Mouse (Mus musculus): ENCODE results near the gene Map3k12. TPM values are rescaled to one million over a fixed set of nuclear protein-coding genes. Genes with fewer than 3 reads are reported as not detected.

Gene Map3k12
- total RNA-seq, 1 experiment from 2014 or later = 1.2 TPM

GRCm38 (mm10) chr15:102524892-102525485, 8.1 kb upstream of the Map3k12 start, which contains the start of gene Npff:
TSS of gene Npff (minus strand) at chr15:102524942.
- peak; percentile 66 for ATAC-seq (replicated peaks; ENCODE audit: insufficient number of reproducible peaks, low FRiP score, low TSS enrichment, poor library complexity, severe bottlenecking)

GRCm38 (mm10) chr15:102521480-102521879, 4.6 kb upstream of the Map3k12 start:
- no peak for ATAC-seq (replicated peaks; ENCODE audit: insufficient number of reproducible peaks, low FRiP score, low TSS enrichment, poor library complexity, severe bottlenecking)

GRCm38 (mm10) chr15:102520416-102520815, 3.6 kb upstream of the Map3k12 start:
- ATAC-seq (replicated peaks; ENCODE audit: insufficient number of reproducible peaks, low FRiP score, low TSS enrichment, poor library complexity, severe bottlenecking) = no peak

DNA sequence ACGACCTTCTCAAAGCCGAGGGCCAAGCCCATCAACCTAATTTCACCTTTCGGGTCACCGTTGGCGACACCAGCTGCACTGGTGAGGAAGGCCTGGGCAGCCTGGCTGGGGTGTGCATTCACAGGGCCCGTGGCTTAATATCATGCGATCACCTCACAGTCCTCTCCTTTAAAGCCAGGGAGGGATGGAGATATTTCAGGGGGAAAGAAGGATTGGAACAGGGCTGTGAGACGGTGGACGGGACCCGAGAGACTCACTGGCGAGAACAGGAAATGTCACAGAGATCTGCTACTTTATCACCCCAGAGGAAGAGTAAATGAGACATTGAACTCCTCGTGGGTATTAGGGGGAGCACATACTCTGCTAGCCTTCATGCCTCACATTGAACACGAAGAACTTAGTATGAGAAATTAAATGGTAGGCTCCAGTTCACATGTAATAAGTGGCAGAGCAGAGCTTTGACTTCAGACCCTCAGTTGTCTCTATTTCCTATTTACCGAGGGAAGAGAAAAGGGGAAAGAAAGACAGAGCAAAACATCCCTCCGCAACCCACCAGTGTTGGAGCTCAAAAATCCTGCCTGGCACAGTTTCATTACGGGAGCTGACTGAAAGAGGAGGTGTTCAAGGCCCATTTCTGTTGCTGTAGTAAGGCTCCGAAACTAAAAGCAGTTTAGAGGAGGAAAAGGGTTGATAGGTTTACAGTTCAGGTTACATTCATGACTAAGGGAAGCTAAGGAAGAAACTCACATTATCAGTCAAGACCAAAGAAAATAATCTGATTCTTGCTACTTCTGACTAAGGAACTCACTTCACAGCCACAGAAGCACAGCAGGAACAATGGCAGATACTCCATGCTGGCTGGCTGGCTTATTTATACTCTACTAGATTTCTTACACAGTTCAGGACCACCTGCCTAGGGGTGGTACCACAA, 2.6 kb upstream of the Map3k12 start:
- ATAC-seq (replicated peaks; ENCODE audit: insufficient number of reproducible peaks, low FRiP score, low TSS enrichment, poor library complexity, severe bottlenecking) = no peak

- no peak for ATAC-seq (replicated peaks; ENCODE audit: insufficient number of reproducible peaks, low FRiP score, low TSS enrichment, poor library complexity, severe bottlenecking)
These were observed 2.0 kb upstream of the Map3k12 start for GRCm38 (mm10) chr15:102518859-102519201.

DNA sequence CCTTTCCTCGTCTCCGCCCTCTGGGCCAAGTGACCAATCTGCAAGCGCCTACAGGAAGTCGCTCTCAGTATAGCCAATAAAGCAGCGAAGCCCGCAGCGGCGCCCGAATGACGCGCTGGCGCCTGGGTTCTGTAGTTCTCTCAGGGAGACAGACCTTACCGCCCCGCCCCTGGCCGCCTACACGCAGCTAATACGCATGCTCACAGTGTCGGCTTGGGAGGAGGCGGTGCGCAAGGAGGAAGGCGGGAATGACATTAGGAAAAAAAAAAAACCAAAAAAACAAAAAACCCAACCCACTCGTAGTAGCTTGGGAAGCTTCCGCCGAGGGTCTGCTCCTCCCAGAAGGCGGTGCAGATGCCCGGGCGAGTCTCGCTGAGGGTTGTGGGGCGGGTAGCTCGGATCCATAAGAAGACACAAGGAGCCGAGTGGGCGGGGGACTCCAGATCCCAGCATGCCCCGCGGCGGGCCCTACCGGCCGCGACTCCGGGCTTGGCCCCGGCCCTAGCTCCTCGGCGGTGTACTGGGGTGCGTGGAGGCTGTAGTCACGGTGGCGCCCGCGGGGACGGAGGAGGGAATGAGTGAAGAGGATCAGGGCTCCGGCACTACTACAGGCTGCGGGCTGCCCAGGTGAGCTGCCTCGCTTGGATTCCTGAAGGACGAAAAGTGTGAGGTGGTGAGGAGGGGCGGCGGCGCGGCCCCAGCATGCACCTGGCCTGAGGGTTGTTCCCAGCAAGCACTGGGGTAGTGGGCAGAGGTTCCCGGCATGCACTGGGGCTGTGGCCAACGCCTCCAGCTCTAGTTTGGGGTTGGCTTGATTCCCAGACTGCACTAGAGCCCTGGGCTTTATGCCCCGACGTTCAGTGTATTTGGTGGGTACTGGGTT, 1.4 kb upstream of the Map3k12 start, which contains the start of gene Tarbp2:
Gene Tarbp2, plus strand, starts transcription at position 217 of the 883 bp plus-strand sequence.
- peak; percentile 80 for ATAC-seq (replicated peaks; ENCODE audit: insufficient number of reproducible peaks, low FRiP score, low TSS enrichment, poor library complexity, severe bottlenecking)

GRCm38 (mm10) chr15:102517631-102517975, 739 bp upstream of the Map3k12 start:
- ATAC-seq (replicated peaks; ENCODE audit: insufficient number of reproducible peaks, low FRiP score, low TSS enrichment, poor library complexity, severe bottlenecking) = no peak

- ATAC-seq (replicated peaks; ENCODE audit: insufficient number of reproducible peaks, low FRiP score, low TSS enrichment, poor library complexity, severe bottlenecking) = no peak
These were observed 571 bp downstream of the Map3k12 start for GRCm38 (mm10) chr15:102516293-102516692.

GRCm38 (mm10) chr15:102515791-102516190, 1.1 kb downstream of the Map3k12 start:
- ATAC-seq (replicated peaks; ENCODE audit: insufficient number of reproducible peaks, low FRiP score, low TSS enrichment, poor library complexity, severe bottlenecking) = no peak

GRCm38 (mm10) chr15:102515261-102515660, 1.6 kb downstream of the Map3k12 start:
- ATAC-seq (replicated peaks; ENCODE audit: insufficient number of reproducible peaks, low FRiP score, low TSS enrichment, poor library complexity, severe bottlenecking) = no peak

- ATAC-seq (replicated peaks; ENCODE audit: insufficient number of reproducible peaks, low FRiP score, low TSS enrichment, poor library complexity, severe bottlenecking) = no peak
These were observed 3.9 kb downstream of the Map3k12 start for GRCm38 (mm10) chr15:102513004-102513403.

- no peak for ATAC-seq (replicated peaks; ENCODE audit: insufficient number of reproducible peaks, low FRiP score, low TSS enrichment, poor library complexity, severe bottlenecking)
These were observed 4.4 kb downstream of the Map3k12 start for GRCm38 (mm10) chr15:102512471-102512870.

GRCm38 (mm10) chr15:102512010-102512409, 4.9 kb downstream of the Map3k12 start:
- ATAC-seq (replicated peaks; ENCODE audit: insufficient number of reproducible peaks, low FRiP score, low TSS enrichment, poor library complexity, severe bottlenecking) = no peak

- ATAC-seq (replicated peaks; ENCODE audit: insufficient number of reproducible peaks, low FRiP score, low TSS enrichment, poor library complexity, severe bottlenecking) = no peak
These were observed 5.5 kb downstream of the Map3k12 start for GRCm38 (mm10) chr15:102511285-102511833.

- peak; percentile 78 for ATAC-seq (replicated peaks; ENCODE audit: insufficient number of reproducible peaks, low FRiP score, low TSS enrichment, poor library complexity, severe bottlenecking)
These were observed 6.1 kb downstream of the Map3k12 start for GRCm38 (mm10) chr15:102510590-102511284.

GRCm38 (mm10) chr15:102510110-102510509, 6.8 kb downstream of the Map3k12 start:
- ATAC-seq (replicated peaks; ENCODE audit: insufficient number of reproducible peaks, low FRiP score, low TSS enrichment, poor library complexity, severe bottlenecking) = no peak

DNA sequence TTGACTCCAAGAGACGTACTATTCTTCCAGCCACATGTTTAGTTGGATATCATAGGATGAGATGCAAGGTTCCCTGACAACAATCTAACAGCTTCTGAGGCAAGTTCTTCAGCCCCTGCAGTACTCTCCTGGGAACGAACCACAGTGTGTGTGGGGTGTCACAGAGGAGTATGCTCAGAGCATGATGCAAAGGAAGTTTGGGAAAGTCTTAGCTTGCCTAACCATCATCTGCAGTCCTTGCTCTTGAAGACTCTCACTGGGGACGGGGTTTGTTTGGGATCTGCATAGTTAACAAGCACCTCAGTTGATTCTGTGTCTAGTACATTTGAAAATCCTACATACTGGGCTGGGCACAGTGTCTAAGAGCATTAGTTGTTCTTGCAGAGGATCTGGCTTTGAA, 8.5 kb downstream of the Map3k12 start:
- no peak for ATAC-seq (replicated peaks; ENCODE audit: insufficient number of reproducible peaks, low FRiP score, low TSS enrichment, poor library complexity, severe bottlenecking)

GRCm38 (mm10) chr15:102507561-102507960, 9.3 kb downstream of the Map3k12 start:
- no peak for ATAC-seq (replicated peaks; ENCODE audit: insufficient number of reproducible peaks, low FRiP score, low TSS enrichment, poor library complexity, severe bottlenecking)

All from monocyte, adult 5-6 weeks (primary cell).